Mouse (Mus musculus) lung, postnatal 0 days (tissue): ENCODE results near the gene Ephb2. TPM values are rescaled to one million over a fixed set of nuclear protein-coding genes. Genes with fewer than 3 reads are reported as not detected.

Source experiments
- ATAC-seq: fragments of 200-750 bp; cut with Nextera tagmentation; 2 replicates; pipeline ENCODE4 v1.8.0; 2017; ENCODE audit warnings: moderate library complexity
- DNase-seq: peaks from one replicate; pipeline ENCODE4 v3.0.0-alpha.2; 2016; ENCODE audit warnings: low spot score
- H3K27ac ChIP-seq: fragments of 300-500 bp; sonication (generic); 2 replicates; pipeline ENCODE4 v1.5.1; 2014; ENCODE audit warnings: antibody characterized with exemption, mild to moderate bottlenecking, low read length, mixed read lengths
- H3K27me3 ChIP-seq: fragments of 300-500 bp; sonication (generic); replicated peaks from 2 replicates; pipeline ENCODE4 v1.6.1; 2014; ENCODE audit warnings: low read length, mixed read lengths; ENCODE audit not compliant: insufficient read depth
- H3K36me3 ChIP-seq: fragments of 300-500 bp; sonication (generic); 2 replicates; pipeline ENCODE4 v1.6.1; 2014; ENCODE audit warnings: low read length, mixed read lengths; ENCODE audit not compliant: insufficient read depth
- H3K4me1 ChIP-seq: fragments of 300-500 bp; sonication (generic); 2 replicates; pipeline ENCODE4 v1.6.1; 2014; ENCODE audit warnings: antibody characterized with exemption, low read depth, low read length, mixed read lengths; ENCODE audit not compliant: insufficient read depth
- H3K4me2 ChIP-seq: fragments of 300-500 bp; sonication (generic); replicated peaks from 2 replicates; pipeline ENCODE4 v1.6.1; 2014; ENCODE audit warnings: low read depth, mild to moderate bottlenecking, low read length, moderate library complexity, mixed read lengths
- H3K4me3 ChIP-seq: fragments of 300-500 bp; sonication (generic); 2 replicates; pipeline ENCODE4 v1.5.1; 2014; ENCODE audit warnings: low read depth, low read length
- H3K9ac ChIP-seq: fragments of 300-500 bp; sonication (generic); replicated peaks from 2 replicates; pipeline ENCODE4 v1.6.1; 2014; ENCODE audit warnings: low read depth, mild to moderate bottlenecking
- H3K9me3 ChIP-seq: fragments of 300-500 bp; sonication (generic); 2 replicates; pipeline ENCODE4 v1.6.1; 2016; ENCODE audit warnings: low read length, mixed read lengths
- CTCF ChIP-seq: IDR thresholded peaks from 2 replicates; pipeline ENCODE4 v1.5.1; 2016; ENCODE audit warnings: antibody characterized with exemption, mild to moderate bottlenecking
- EP300 ChIP-seq: IDR thresholded peaks from 2 replicates; pipeline ENCODE4 v1.6.1; 2016; ENCODE audit warnings: antibody characterized with exemption, mild to moderate bottlenecking, control low read depth
- WGBS: fragments of 180-500 bp; shearing (Covaris S2); extraction: QIAGEN DNeasy Blood & Tissue Kit; methylation state at CpG from one replicate; pipeline ENCODE4 v1.1.7; 2014; 5-methylcytosine and 5-hydroxymethylcytosine counted together
- polyA plus RNA-seq: library from polyadenylated mRNA; unstranded; fragments of >200 nt; fragmentation: Nextera tagmentation; extraction: Ambion mirVana; gene quantifications from 2 replicates; pipeline ENCODE4 v1.2.1, GENCODE M21; 2015

Ephb2 gene
- polyA plus RNA-seq, 1 experiment from 2014 or later = 0.63 TPM

- no peak overlapping the region for H3K9ac ChIP-seq
- DNase-seq (no peak), ATAC-seq (0 out of 2 replicates have a peak, but pooled peaks have one; percentile 16)
- H3K4me3 ChIP-seq = no peak overlapping the region
- H3K27me3 ChIP-seq = no peaks in the 10 kb centered on the region
- no peak overlapping the region for H3K27ac ChIP-seq
- TF ChIP-seq CTCF (no peak), EP300 (no peak)
- 71% methylated on average over 8 of the region's 8 CpGs for WGBS
- no peaks in the 10 kb centered on the region for H3K36me3 ChIP-seq
- H3K9me3 ChIP-seq = no peaks in the 10 kb centered on the region
- H3K4me1 ChIP-seq = no peaks in the 10 kb centered on the region
- no peak overlapping the region for H3K4me2 ChIP-seq
Measured at GRCm38 (mm10) chr4:136801463-136801862, 34.3 kb downstream of the Ephb2 start.

DNA sequence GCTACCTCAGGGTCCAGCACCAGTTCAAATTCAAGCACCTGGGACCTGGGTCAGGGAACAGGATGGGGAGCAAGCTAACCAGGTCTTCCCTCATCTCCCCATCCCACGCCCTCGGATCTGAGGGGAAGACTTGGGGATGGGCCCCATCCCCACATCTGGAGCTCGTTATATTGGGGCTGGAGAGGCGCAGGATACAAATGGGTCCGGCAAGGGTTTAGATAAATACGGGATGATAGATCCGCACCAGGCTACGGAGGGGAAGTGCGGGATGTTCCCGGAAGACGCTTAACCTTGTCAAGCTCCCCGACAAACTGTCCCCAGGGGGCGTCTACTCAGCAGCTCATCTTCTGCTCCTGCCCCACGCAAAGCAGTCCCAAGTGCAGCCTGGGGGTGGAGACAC is 35.4 kb downstream of the Ephb2 start:
- H3K9ac ChIP-seq = no peak overlapping the region
- no peak for TF ChIP-seq EP300
- no peak for TF ChIP-seq CTCF
- no peaks in the 10 kb centered on the region for H3K27me3 ChIP-seq
- no peak overlapping the region for H3K4me3 ChIP-seq
- no peak for ATAC-seq
- DNase-seq = no peak
- WGBS = 52% methylated on average over 14 of the region's 14 CpGs
- H3K9me3 ChIP-seq = no peaks in the 10 kb centered on the region
- no peaks in the 10 kb centered on the region for H3K4me1 ChIP-seq
- no peak overlapping the region for H3K27ac ChIP-seq
- no peak overlapping the region for H3K4me2 ChIP-seq
- H3K36me3 ChIP-seq = no peaks in the 10 kb centered on the region

DNA sequence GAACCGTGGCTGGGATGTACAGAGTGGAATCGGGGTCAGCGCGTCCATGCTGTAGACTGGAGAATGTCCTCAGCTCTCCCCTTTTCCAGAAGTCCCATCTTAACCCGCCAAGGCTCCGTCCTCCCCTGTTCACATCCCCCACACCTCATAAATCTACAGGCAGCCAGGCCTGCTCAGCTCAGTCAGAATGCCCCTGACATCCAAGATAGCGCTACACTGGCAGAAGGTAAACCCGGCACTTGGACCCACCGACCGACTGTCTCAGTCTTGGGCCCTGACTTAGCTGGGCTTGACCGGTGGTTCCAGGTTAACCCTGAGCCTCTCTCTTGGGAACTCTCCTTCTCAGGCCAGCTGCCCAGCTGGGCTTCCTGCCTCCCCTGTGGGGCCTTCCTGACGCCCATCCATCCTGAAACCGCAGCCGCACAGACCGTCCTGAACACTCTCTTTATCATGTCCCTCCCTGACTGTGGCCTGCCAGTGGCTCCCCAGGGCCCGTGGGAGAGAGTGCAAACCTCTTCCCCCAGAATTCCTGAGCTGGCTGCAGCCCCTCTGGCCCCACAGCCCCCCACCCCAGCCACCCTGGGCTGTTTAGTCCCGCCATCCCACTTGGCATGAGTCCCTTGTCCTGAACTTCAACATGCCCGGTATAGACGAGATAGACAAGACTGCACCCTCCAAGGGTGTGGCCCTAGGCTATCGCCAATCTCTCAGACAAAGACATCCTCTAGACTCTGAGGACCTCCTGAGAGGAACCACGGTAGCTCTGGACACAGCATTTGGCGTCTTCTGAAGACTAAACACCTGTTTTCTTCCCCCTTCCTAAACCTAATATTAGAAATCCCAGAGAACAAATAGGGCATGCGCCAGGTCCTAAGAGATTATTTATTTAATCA is 37.9 kb downstream of the Ephb2 start:
- Histone ChIP-seq H3K9me3 (no peaks in the 10 kb centered on the region), H3K9ac (no peak overlapping the region), H3K4me1 (no peaks in the 10 kb centered on the region), H3K4me2 (no peak overlapping the region), H3K27me3 (no peaks in the 10 kb centered on the region), H3K36me3 (no peaks in the 10 kb centered on the region), H3K27ac (no peak overlapping the region), H3K4me3 (no peak overlapping the region)
- ATAC-seq (no peak), DNase-seq (no peak)
- TF ChIP-seq EP300 = no peak
- 40% methylated on average over 23 of the region's 23 CpGs for WGBS

- no peaks in the 10 kb centered on the region for H3K9me3 ChIP-seq
- TF ChIP-seq EP300 = no peak
- TF ChIP-seq CTCF = no peak
- H3K27ac ChIP-seq = no peak overlapping the region
- no peaks in the 10 kb centered on the region for H3K36me3 ChIP-seq
- H3K27me3 ChIP-seq = no peaks in the 10 kb centered on the region
- DNase-seq (no peak), ATAC-seq (no peak)
- 82% methylated on average over 11 of the region's 11 CpGs for WGBS
- no peak overlapping the region for H3K4me2 ChIP-seq
- no peak overlapping the region for H3K9ac ChIP-seq
- H3K4me3 ChIP-seq = no peak overlapping the region
- no peaks in the 10 kb centered on the region for H3K4me1 ChIP-seq
Measured at GRCm38 (mm10) chr4:136793320-136793719, 42.5 kb downstream of the Ephb2 start.

- Histone ChIP-seq H3K9me3 (no peaks in the 10 kb centered on the region), H3K9ac (no peak overlapping the region), H3K4me2 (no peak overlapping the region), H3K36me3 (no peaks in the 10 kb centered on the region), H3K27ac (no peak overlapping the region), H3K4me1 (no peaks in the 10 kb centered on the region), H3K27me3 (no peaks in the 10 kb centered on the region), H3K4me3 (no peak overlapping the region)
- no peak for DNase-seq
- ATAC-seq = peak; percentile 33
- 41% methylated on average over 6 of the region's 6 CpGs for WGBS
- TF ChIP-seq CTCF = no peak
- no peak for TF ChIP-seq EP300
Measured at GRCm38 (mm10) chr4:136789821-136790220, 46.0 kb downstream of the Ephb2 start.

DNA sequence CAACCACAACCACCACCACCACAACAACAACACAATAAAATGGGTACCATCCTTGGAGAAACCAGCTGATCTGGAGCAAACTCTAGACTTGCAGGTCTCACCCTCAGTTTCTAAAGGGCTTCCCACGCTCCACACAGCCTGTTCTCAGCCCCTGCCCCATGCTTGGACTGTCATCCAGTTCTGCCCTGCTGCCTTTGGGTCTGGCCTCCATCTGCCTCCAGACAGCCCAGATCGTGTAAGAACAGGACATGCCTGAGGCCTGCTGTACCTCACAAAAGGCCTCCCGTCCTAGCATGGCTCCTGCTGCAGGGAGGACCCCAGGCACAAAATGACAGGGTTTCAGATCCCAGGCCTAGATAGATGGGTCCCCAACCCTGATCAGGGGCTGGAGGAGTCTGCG is 48.4 kb downstream of the Ephb2 start:
- Histone ChIP-seq H3K27me3 (no peaks in the 10 kb centered on the region), H3K36me3 (no peaks in the 10 kb centered on the region), H3K4me2 (no peak overlapping the region), H3K9ac (no peak overlapping the region), H3K27ac (no peak overlapping the region), H3K9me3 (no peaks in the 10 kb centered on the region), H3K4me3 (no peak overlapping the region), H3K4me1 (no peaks in the 10 kb centered on the region)
- TF ChIP-seq EP300 = no peak
- no peak for TF ChIP-seq CTCF
- no peak for DNase-seq
- ATAC-seq = no peak
- WGBS = 75% methylated on average over 4 of the region's 4 CpGs
